Mouse (Mus musculus): Measurements from ENCODE around the gene Itpr1. TPM values are rescaled to one million over a fixed set of nuclear protein-coding genes. Genes with fewer than 3 reads are reported as not detected.

The Itpr1 gene
- polyA plus RNA-seq, 1 experiment from 2014 or later = 22.4 TPM

- no peak overlapping the region for H3K27ac ChIP-seq (ENCODE audit: low read depth, low read length)
- H3K4me2 ChIP-seq (replicated peaks; ENCODE audit: low read depth, low read length) = no peak overlapping the region
- no peak for ATAC-seq (ENCODE audit: low FRiP score, low TSS enrichment)
- 80% methylated on average over 8 of the region's 8 CpGs for WGBS
- H3K27me3 ChIP-seq (ENCODE audit: control insufficient read depth, insufficient read depth, low read length) = no peaks in the 10 kb centered on the region
- no peak overlapping the region for H3K4me3 ChIP-seq (ENCODE audit: low read length)
- no peaks in the 10 kb centered on the region for H3K36me3 ChIP-seq (ENCODE audit: control insufficient read depth, insufficient read depth, low read length)
- no peaks in the 10 kb centered on the region for H3K9me3 ChIP-seq (ENCODE audit: control insufficient read depth, low read length)
- no peak overlapping the region for H3K9ac ChIP-seq (ENCODE audit: low read depth, low read length)
- H3K4me1 ChIP-seq (ENCODE audit: control insufficient read depth, insufficient read depth, low read length) = peaks cover 11% of the 10 kb centered on the region; the same call in 1 of the 2 replicates
Observed at GRCm38 (mm10) chr6:108464308-108464979, 251.5 kb downstream of the Itpr1 start.

GRCm38 (mm10) chr6:108465159-108465558 is 252.3 kb downstream of the Itpr1 start:
- H3K27ac ChIP-seq (ENCODE audit: low read depth, low read length) = no peak overlapping the region
- no peak overlapping the region for H3K9ac ChIP-seq (ENCODE audit: low read depth, low read length)
- H3K27me3 ChIP-seq (ENCODE audit: control insufficient read depth, insufficient read depth, low read length) = no peaks in the 10 kb centered on the region
- no peak for ATAC-seq (ENCODE audit: low FRiP score, low TSS enrichment)
- H3K9me3 ChIP-seq (ENCODE audit: control insufficient read depth, low read length) = no peaks in the 10 kb centered on the region
- no peak overlapping the region for H3K4me2 ChIP-seq (replicated peaks; ENCODE audit: low read depth, low read length)
- 0 out of 2 replicates have a peak, but pooled peaks cover 7% of the 10 kb centered on the region for H3K4me1 ChIP-seq (ENCODE audit: control insufficient read depth, insufficient read depth, low read length)
- H3K4me3 ChIP-seq (ENCODE audit: low read length) = no peak overlapping the region
- 92% methylated on average over 5 of the region's 5 CpGs for WGBS
- H3K36me3 ChIP-seq (ENCODE audit: control insufficient read depth, insufficient read depth, low read length) = no peaks in the 10 kb centered on the region

- ATAC-seq (ENCODE audit: low FRiP score, low TSS enrichment) = no peak
- 70% methylated on average over 8 of the region's 8 CpGs for WGBS
Observed at GRCm38 (mm10) chr6:108466061-108466531, 253.2 kb downstream of the Itpr1 start.

GRCm38 (mm10) chr6:108467597-108467996 is 254.7 kb downstream of the Itpr1 start:
- 52% methylated on average over 6 of the region's 6 CpGs for WGBS
- Histone ChIP-seq H3K4me2 (replicated peaks; ENCODE audit: low read depth, low read length) (no peak overlapping the region), H3K36me3 (ENCODE audit: control insufficient read depth, insufficient read depth, low read length) (peaks cover 5% of the 10 kb centered on the region; the same call in 1 of the 2 replicates), H3K9me3 (ENCODE audit: control insufficient read depth, low read length) (no peaks in the 10 kb centered on the region), H3K27ac (ENCODE audit: low read depth, low read length) (no peak overlapping the region), H3K4me1 (ENCODE audit: control insufficient read depth, insufficient read depth, low read length) (0 out of 2 replicates have a peak, but pooled peaks cover 7% of the 10 kb centered on the region), H3K9ac (ENCODE audit: low read depth, low read length) (no peak overlapping the region), H3K4me3 (ENCODE audit: low read length) (no peak overlapping the region), H3K27me3 (ENCODE audit: control insufficient read depth, insufficient read depth, low read length) (no peaks in the 10 kb centered on the region)
- peak; percentile 7; the same call in 1 of the 2 replicates for ATAC-seq (ENCODE audit: low FRiP score, low TSS enrichment)

More at GRCm38 (mm10) chr6:108466061-108466531, 253.2 kb downstream of the Itpr1 start:
- H3K36me3 ChIP-seq (ENCODE audit: control insufficient read depth, insufficient read depth, low read length) = peaks cover under 1% of the 10 kb centered on the region; the same call in 1 of the 2 replicates
- 0 out of 2 replicates have a peak, but pooled peaks cover 7% of the 10 kb centered on the region for H3K4me1 ChIP-seq (ENCODE audit: control insufficient read depth, insufficient read depth, low read length)
- H3K9me3 ChIP-seq (ENCODE audit: control insufficient read depth, low read length) = no peaks in the 10 kb centered on the region
- H3K27me3 ChIP-seq (ENCODE audit: control insufficient read depth, insufficient read depth, low read length) = no peaks in the 10 kb centered on the region
- H3K4me2 ChIP-seq (replicated peaks; ENCODE audit: low read depth, low read length) = no peak overlapping the region
- H3K9ac ChIP-seq (ENCODE audit: low read depth, low read length) = no peak overlapping the region
- H3K27ac ChIP-seq (ENCODE audit: low read depth, low read length) = no peak overlapping the region
- H3K4me3 ChIP-seq (ENCODE audit: low read length) = no peak overlapping the region

GRCm38 (mm10) chr6:108468226-108468825 is 255.4 kb downstream of the Itpr1 start:
- Histone ChIP-seq H3K4me2 (replicated peaks; ENCODE audit: low read depth, low read length) (no peak overlapping the region), H3K9me3 (ENCODE audit: control insufficient read depth, low read length) (no peaks in the 10 kb centered on the region), H3K4me1 (ENCODE audit: control insufficient read depth, insufficient read depth, low read length) (0 out of 2 replicates have a peak, but pooled peaks cover 7% of the 10 kb centered on the region), H3K27me3 (ENCODE audit: control insufficient read depth, insufficient read depth, low read length) (no peaks in the 10 kb centered on the region), H3K4me3 (ENCODE audit: low read length) (no peak overlapping the region), H3K36me3 (ENCODE audit: control insufficient read depth, insufficient read depth, low read length) (peaks cover 6% of the 10 kb centered on the region; the same call in 1 of the 2 replicates), H3K9ac (ENCODE audit: low read depth, low read length) (no peak overlapping the region), H3K27ac (ENCODE audit: low read depth, low read length) (no peak overlapping the region)
- WGBS = 28% methylated on average over 3 of the region's 3 CpGs
- ATAC-seq (ENCODE audit: low FRiP score, low TSS enrichment) = peak; percentile 67

GRCm38 (mm10) chr6:108471878-108472277 is 259.0 kb downstream of the Itpr1 start:
- Histone ChIP-seq H3K4me2 (replicated peaks; ENCODE audit: low read depth, low read length) (no peak overlapping the region), H3K27ac (ENCODE audit: low read depth, low read length) (no peak overlapping the region), H3K4me3 (ENCODE audit: low read length) (no peak overlapping the region), H3K9ac (ENCODE audit: low read depth, low read length) (no peak overlapping the region), H3K9me3 (ENCODE audit: control insufficient read depth, low read length) (no peaks in the 10 kb centered on the region), H3K36me3 (ENCODE audit: control insufficient read depth, insufficient read depth, low read length) (peaks cover 11% of the 10 kb centered on the region; the same call in 1 of the 2 replicates), H3K4me1 (ENCODE audit: control insufficient read depth, insufficient read depth, low read length) (0 out of 2 replicates have a peak, but pooled peaks cover 7% of the 10 kb centered on the region), H3K27me3 (ENCODE audit: control insufficient read depth, insufficient read depth, low read length) (no peaks in the 10 kb centered on the region)
- no peak for ATAC-seq (ENCODE audit: low FRiP score, low TSS enrichment)
- 90% methylated on average over 3 of the region's 3 CpGs for WGBS

- Histone ChIP-seq H3K4me1 (ENCODE audit: control insufficient read depth, insufficient read depth, low read length) (0 out of 2 replicates have a peak, but pooled peaks cover 7% of the 10 kb centered on the region), H3K4me3 (ENCODE audit: low read length) (no peak overlapping the region), H3K36me3 (ENCODE audit: control insufficient read depth, insufficient read depth, low read length) (peaks cover 11% of the 10 kb centered on the region; the same call in 1 of the 2 replicates), H3K4me2 (replicated peaks; ENCODE audit: low read depth, low read length) (no peak overlapping the region), H3K27me3 (ENCODE audit: control insufficient read depth, insufficient read depth, low read length) (no peaks in the 10 kb centered on the region), H3K27ac (ENCODE audit: low read depth, low read length) (no peak overlapping the region), H3K9ac (ENCODE audit: low read depth, low read length) (no peak overlapping the region), H3K9me3 (ENCODE audit: control insufficient read depth, low read length) (no peaks in the 10 kb centered on the region)
- WGBS = 85% methylated on average over 3 of the region's 3 CpGs
- no peak for ATAC-seq (ENCODE audit: low FRiP score, low TSS enrichment)
Observed at GRCm38 (mm10) chr6:108472748-108473147, 259.9 kb downstream of the Itpr1 start.

GRCm38 (mm10) chr6:108476797-108477235 is 263.9 kb downstream of the Itpr1 start:
- Histone ChIP-seq H3K9ac (ENCODE audit: low read depth, low read length) (no peak overlapping the region), H3K36me3 (ENCODE audit: control insufficient read depth, insufficient read depth, low read length) (peaks cover 13% of the 10 kb centered on the region; the same call in 1 of the 2 replicates), H3K4me2 (replicated peaks; ENCODE audit: low read depth, low read length) (no peak overlapping the region), H3K4me3 (ENCODE audit: low read length) (no peak overlapping the region), H3K9me3 (ENCODE audit: control insufficient read depth, low read length) (no peaks in the 10 kb centered on the region), H3K27ac (ENCODE audit: low read depth, low read length) (no peak overlapping the region), H3K27me3 (ENCODE audit: control insufficient read depth, insufficient read depth, low read length) (no peaks in the 10 kb centered on the region), H3K4me1 (ENCODE audit: control insufficient read depth, insufficient read depth, low read length) (no peaks in the 10 kb centered on the region)
- no peak for ATAC-seq (ENCODE audit: low FRiP score, low TSS enrichment)
- WGBS = 68% methylated on average over 8 of the region's 8 CpGs

- Histone ChIP-seq H3K27ac (ENCODE audit: low read depth, low read length) (no peak overlapping the region), H3K36me3 (ENCODE audit: control insufficient read depth, insufficient read depth, low read length) (peaks cover 15% of the 10 kb centered on the region; the same call in 1 of the 2 replicates), H3K9me3 (ENCODE audit: control insufficient read depth, low read length) (no peaks in the 10 kb centered on the region), H3K4me3 (ENCODE audit: low read length) (no peak overlapping the region), H3K27me3 (ENCODE audit: control insufficient read depth, insufficient read depth, low read length) (no peaks in the 10 kb centered on the region), H3K9ac (ENCODE audit: low read depth, low read length) (no peak overlapping the region), H3K4me1 (ENCODE audit: control insufficient read depth, insufficient read depth, low read length) (no peaks in the 10 kb centered on the region), H3K4me2 (replicated peaks; ENCODE audit: low read depth, low read length) (no peak overlapping the region)
- ATAC-seq (ENCODE audit: low FRiP score, low TSS enrichment) = no peak
- 95% methylated on average over 6 of the region's 6 CpGs for whole genome bisulfite sequencing
Observed at GRCm38 (mm10) chr6:108477602-108478001, 264.7 kb downstream of the Itpr1 start.
